Mouse (Mus musculus) kidney, postnatal 10 days (tissue): ENCODE measurements at regions not wholly inside any gene's neighbourhood (a gene's known extent, or its start where the extent isn't known, plus 50 kb on each side); places are given as distances from the start of the nearest gene placed in this dataset.

Experiments used
- DNase-seq: peaks from one replicate; pipeline ENCODE4 v3.0.0; 2021; ENCODE audit warnings: mixed read lengths

DNA sequence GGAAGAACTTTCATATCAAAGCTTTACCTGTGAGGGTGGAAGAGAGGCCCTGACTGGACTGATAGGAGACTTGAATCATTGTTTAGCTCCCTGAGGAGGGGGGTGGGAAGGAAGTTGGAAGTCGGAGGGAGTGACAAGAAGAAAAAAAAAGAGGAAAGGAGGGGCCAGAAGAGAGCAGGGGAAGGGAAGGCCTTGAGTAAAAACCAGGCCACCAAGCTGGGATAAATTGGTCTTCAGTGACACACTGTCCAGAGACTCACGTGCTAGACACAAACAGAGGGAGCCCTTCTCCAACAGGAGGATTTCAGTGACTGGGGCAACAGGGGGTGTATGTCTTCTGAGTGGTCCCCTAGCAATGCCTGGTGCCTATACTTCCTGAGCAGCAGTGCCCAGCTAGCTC is 172.9 kb downstream of the Dact1 start:
- no peak for DNase-seq

DNA sequence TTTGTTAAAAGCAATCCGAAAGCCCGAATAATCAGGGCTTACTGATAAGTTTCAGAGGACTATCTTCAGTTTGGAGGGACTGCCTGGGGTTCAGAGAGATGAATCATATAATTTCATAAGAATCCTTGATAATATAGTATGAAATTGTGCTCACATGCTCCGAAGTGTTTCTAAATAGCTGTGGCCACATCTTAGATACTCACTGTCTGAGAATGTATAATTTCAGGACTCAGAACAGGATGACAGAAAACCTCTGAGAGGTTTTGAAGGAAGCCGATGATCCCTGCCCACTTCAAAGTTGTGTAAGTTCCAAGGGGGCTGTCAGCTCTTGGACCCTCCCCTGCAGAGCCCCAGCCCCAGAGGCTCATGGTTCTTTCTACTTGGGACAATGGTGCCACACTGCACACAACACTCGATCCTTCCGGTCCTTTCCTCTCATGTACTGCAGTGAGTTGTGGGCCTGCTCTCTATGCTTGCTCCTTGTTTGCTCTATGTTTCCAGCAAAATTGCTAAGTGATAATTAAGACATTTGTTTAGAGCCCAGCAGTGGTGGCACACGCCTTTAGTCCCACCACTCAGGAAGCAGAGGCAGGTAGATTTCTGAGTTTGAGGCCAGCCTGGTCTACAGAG is 174.0 kb downstream of the Dact1 start:
- DNase-seq, result no peak

DNA sequence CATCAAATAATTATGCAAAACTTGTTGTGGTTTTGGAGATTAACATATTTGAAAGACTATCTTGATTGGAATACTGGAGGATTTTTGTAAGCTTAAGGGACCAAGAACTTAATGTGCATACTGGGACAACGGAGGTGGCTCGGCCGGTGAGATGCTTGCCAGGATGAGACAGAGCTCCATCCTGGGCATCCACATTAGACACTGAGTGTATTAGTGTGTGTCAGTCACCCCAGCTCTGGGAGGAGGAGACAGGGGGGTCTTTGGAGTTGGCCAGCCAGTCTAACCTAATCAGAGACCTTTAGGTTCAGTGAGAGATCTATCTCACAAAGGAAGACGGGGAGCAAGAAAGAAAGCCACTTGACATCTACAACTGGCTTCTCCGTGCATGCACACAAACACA is 174.6 kb downstream of the Dact1 start:
- DNase-seq, result no peak

DNA sequence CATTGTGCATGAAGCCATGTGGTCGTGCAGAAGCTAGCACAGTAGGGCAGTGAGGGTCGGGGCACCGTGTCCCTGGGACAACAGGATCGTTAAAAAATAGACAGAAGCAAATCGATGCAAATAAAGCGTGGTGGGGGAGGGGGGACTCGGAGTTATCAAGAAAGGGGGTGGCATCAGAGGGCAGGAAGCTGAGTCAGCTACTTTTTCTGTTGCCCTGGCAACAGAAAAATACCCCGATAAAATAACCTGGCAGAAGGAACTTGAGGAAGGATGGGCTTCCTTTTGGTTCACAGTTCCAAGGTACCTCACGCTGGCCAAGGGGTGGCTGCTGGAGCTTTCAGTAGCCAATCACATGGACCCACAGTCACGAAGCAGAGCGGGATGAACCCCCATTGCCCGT is 176.4 kb downstream of the Dact1 start:
- no peak for DNase-seq

DNA sequence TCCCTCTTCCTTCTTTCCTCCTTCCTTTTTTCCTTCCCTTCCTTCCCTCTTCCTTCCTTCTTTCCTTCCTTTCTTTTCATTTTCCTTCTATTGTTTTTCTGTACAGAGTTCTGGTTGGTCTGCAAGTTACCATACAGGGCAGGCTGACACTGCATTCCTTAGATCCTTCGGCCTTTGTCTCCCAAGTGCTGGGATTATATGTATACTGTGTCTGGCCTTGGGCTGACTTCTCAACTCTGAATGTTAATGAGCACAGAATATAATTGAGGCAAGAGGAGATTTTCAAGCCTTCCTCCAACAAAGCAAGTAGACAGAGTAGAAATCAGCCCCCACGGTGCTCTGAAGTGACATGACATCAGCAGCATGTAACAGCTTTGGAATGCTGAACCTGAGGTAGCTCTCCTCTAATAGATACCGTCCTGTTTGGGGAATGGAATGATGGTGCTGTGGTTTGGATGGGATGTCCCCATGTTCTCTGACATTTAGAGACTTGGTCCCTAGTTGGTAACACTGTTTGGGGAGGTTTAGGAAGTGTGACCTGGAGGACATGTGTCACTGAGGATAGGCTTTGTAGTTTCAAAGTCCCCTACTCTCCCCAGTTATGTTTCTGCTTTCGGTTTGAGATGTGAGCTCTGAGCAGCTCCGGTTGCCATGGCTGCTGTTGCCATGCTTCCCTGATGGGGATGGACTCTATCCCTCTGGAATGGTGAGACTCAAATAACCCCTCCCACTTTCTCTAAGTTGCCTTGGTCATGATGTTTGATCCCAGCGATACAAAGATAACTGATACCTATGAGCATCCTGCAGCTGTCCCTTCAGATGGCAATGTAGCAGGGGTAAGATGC is 178.1 kb downstream of the Dact1 start:
- no peak for DNase-seq

DNA sequence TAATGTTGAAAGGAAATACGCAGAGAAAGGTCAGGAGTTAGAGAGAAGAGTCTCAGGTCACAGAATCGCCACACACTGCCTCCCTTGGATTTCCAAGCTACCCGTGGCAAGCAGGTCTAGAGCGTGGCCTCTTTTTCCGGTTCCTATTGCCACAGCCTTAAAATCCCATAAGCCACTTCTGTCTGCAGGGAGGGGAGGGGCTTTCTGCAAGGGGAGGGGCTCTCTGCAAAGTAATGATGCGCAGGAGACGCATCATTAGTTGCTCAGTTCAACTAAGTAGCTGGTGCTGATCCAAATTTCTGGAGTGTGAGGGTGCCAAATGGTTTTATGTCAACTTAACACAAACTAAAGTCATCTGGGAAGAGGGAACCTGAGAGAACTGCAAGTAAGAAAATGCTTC is 179.6 kb downstream of the Dact1 start:
- no peak for DNase-seq

DNA sequence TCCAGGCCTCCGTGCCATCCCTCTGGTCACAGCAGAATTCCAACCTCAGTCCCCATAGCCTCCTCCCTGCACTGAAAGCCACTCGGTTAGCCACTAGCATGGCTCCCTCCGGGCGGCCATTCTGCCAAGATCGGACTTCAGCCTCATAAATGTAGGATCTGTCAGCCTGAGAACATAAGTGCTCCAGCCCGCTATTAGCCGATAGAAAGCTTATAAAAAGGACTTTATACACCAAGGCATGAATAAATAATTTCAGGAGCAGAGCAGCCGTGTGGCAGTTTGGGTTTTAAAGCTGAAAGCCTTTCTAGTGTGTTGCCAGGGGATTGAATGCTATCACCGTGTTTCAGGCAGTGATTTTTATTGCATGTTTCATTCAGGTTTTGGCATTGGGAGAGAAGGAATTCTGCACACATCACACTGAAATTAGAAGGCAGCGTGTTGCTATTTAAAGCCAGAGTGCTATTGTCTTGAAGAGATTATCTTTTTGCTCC is 185.2 kb downstream of the Dact1 start:
- DNase-seq, result peak; percentile 19

DNA sequence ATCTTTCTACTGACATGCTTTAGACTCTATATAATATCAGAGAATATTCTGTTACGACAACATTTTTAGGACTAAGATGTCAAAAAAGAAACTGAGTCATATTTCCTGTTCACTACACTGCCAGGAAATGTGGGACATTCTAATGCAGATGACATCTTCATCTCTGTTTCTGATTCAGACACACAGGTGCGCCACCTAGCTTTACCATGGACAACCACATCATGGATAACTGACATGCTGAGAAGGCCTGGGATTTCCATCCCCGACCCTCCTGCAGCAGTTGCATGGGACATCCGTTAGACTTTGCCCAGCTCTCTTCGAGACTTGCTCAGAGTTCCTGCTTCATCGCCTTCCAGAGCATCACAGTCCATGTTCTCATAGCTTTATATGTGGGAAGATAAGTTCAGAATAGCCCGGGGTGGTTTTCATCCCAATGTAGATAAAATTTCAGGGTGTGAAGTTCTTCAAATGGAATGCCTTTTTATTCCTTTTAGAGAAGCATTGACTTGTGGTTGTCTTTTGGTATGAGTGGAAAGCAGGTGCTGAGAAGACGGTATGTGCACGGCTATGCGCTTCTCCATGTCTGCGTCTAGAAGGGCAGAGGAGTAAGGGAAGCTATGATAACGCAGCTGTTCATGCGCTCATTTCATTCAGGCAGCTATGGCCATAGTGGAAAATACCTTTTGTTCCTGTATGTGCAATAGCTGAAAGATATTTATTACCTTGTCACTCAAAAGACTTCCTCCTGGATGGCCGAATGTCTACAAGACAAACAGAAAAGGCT is 188.8 kb downstream of the Dact1 start:
- peak; percentile 33 for DNase-seq

DNA sequence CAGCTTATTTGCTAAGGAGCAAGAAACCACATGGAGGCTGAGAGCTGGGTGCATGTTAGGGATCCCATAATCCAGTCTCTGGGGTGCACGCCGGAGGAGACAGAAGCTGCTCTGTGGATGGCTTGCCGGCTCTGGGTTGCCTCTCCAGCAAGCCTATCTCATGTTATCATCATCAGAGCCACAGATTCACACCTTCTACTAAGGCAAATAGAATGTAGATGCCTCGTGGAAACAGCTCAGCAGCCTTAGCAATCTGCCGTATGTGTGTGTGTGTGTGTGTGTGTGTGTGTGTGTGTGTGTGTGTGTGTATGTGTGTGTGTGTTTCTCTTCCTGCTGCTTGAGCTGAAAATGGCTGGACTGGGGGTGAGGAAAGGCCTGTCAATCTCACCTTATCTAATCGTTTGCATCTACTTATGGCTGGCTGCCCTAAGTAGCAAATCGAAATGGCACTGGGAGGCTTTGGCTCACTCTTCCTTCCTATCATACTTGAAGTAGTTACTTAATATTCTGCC is 191.7 kb downstream of the Dact1 start:
- DNase-seq, result no peak

DNA sequence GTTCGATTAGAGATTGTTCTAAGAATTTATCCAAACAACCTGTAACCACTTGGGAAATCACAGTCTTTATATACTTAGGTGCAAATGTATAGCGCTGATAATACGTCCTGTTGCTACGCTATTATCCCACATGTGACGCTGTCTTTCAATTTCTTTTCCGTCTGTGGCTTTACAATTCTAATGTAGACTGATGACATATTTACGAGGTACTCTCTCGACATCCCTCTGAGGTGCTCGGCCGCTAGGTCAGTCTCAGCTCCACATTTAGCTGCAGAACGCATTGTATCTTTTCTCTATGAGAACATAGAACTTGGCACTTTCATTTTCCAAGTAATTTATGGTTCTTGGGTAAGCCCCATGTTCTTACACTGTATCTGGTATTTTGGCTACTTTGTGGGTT is 193.6 kb downstream of the Dact1 start:
- no peak for DNase-seq

DNA sequence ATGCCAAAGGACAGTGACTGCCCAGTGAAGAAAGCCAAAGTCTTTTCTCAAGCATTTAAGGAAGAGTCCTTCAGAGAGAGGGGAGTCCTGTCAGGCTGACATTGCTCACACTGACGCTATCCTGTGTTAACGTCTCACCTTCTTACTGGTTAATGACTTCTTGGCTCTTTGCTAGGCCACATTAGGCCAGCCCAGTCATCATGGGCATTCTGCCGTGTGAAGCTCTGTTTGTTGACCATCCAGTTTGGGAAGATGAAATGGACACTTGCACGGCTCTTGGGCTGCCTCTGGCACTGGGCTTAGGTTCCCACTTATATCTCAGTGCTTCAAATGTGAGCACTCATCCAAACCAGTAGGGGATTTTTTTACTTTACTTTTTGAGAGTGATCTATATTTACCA is 196.5 kb downstream of the Dact1 start:
- DNase-seq, result no peak

DNA sequence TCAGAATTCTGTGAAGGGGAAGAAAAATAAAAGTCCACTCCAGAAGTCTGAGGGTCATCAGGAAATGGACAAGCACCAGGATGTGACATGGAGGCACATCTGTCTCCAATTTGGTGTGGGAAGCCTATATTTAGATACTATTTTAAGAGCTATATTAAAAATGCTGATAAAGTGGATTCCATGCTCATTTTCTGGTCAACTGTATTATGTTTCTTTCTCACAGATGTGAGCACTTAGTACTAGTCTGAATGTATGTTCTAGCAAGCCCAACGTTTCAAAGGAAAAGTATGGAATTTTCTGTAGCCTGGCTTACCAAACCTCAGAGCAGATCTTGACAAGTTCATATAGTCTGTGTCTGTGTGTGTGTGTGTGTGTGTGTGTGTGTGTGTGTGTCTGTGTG is 197.0 kb downstream of the Dact1 start:
- DNase-seq, result no peak

DNA sequence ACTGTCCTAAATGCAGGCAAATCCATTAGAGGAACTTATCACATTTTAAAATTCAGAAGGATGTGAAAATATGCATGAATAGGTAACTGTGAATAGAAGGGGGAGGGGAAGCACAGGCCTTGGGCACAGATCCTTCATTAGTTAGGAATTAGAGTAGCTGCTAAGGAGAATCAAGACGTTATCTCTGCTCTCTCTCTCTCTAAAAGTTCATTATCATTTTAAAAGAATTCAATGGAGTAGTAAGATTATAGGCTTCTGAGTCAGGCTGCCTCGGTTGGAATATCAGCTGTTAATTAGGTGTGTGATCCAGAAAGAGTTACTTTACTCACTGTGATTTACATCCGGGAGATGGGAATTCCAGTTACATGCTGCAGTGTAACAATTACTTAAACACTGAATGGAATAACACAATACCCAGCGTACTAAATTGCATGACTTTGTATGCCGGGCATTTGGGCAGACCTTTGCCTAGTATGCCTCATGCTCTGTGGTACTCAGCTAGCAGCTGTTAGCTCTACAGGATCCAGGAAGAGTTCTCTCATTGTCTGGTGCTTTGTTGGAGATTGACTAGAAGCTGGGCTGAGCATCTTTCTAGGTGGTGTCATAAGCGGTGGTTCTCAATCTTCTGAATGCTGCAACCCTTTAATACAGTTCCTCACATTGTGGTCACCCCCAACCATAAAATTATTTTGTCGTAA is 203.4 kb downstream of the Dact1 start:
- no peak for DNase-seq

DNA sequence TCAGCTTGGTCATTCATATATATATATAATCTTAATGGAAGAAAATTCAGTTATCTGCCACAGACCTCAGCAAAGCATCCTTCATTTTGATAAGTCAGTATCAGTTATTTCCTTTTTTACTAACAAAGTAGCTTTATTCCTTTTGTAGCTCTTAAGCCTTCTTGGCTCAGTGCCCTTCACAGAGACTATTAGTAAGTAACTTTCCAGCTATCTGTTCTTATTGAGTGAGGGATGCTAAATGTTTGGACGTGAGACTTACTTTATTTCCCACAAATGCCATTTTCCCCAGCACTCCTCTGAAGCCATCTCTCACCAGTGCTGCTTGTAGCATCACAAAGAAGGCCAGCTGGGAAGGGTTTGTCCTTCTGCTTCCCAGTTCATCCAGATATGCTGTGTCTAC is 209.8 kb downstream of the Dact1 start:
- no peak for DNase-seq

DNA sequence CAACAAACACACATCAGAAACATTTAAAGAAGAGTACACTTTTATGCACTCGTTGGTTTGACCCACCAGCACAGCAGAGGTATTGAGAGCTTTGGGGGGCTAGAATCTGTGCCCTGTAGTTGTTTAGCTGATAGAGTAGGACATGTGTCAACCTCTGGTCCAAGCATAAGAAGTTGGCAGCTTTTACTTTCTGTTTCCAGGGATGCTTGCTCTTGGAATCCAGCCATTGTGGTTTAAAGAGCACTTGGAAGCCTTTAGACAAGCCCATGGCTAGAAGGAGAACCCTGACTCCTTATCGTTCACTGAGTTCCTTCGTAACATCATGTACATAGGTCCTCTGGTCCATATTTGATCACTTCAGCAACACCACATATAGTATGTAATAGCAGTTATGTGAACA is 212.3 kb downstream of the Dact1 start:
- DNase-seq, result no peak

DNA sequence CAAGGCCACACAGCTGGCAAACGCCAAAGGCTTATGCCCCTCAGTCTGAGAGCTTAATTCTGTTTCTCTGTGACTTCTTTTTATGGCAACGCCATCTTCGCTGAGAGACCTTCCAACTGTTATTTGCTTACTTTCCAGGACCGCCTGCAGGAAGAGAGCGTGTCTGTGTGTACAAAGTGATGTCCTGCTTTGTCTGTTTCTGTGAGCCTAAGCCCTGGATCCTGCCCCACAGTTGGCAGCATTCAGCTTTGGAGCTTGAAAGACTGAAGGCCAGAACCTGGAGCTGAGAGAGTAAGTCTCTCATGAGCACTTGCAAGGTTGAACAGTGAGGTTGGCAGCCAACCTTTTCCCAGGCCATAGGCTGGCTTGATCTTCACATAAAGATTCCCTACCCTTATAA is 212.8 kb downstream of the Dact1 start:
- no peak for DNase-seq

DNA sequence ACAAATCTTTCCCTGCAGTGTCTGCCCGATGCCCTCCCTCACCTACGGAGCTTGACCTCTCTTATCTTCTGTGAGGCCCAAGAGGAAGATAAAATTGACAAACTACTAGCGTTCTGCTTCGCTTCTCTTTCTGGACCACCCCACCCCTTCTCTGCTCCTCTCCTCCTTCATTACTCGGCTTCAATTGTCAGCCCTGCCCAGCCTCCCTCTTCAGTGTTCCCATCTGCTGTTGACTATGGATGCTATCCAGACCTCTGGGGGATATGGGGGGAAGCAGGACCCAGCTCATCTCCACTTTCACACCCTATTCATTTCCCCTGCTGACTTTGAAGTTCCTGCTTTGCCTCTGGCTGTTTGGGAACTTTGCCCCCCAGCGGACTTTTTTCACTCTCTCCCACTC is 214.5 kb downstream of the Dact1 start:
- DNase-seq, result peak; percentile 48

DNA sequence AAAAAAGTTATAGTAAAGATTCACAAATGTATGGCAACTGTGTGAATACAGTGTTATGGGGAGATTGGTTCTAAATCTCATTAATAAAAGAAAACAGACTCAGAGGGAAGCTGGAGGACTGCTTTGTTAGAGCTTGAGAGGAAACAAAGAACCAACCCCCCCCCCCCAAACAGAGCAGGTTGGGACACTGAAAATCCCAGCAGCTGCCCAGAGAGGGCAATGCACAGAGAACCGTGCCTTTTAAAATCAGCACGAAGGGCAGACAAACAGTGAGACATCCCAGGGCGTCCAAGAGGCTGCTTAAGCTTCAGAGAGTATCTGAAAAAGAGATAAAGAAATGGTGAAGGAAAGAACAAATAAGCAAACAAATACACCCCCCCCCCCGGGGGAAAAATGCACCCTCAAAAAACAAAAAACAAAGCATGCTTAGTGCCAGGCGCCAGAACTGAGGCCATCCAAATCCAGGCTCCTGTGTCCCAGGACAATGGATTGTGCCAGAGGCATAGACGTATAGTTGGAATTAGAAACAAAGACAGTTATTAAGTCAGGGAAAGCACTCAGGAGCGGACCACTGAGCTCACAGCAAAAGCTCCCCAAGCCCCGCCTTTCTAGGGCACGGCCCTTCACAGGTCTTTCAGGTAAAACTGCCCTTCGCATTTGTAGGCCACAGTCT is 215.7 kb downstream of the Dact1 start:
- no peak for DNase-seq

DNA sequence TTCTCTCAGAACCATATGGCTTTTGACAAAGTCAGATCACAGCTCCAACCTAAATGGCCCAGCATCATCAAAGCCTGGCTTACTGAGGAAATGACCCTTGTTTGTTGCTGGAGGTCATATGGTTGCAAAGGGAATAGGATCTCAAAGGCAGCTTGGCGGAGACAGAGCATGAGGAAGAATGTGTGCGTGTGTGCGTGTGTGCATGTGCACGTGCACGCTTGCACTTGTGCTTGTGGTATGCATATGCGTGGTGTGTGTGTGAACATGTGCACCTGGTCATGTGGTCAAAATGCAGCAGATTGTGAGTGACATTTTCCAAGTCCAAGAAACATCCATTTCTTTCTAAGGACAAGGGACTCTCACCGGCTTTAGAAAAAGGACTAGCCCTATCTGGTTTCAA is 216.9 kb downstream of the Dact1 start:
- DNase-seq, result no peak

DNA sequence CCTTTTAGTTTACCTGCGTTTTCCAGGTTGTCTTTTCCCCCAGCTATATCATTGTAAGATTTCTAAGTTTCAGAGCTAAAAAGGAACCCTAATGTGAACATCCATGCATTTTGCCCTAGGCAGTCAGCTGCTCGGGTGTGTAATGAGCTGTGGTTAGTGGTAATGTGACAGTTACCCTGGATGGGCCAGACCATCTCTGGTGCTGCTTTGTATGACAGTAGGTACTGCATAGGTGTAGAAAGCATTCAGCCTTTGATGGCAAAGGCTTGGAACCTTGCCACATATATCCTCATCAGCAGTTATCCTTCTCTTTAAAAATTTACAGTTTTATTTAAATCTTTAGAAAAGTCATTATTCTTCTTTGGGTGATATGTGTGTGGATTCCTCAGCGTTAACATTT is 222.5 kb downstream of the Dact1 start:
- DNase-seq, result no peak

DNA sequence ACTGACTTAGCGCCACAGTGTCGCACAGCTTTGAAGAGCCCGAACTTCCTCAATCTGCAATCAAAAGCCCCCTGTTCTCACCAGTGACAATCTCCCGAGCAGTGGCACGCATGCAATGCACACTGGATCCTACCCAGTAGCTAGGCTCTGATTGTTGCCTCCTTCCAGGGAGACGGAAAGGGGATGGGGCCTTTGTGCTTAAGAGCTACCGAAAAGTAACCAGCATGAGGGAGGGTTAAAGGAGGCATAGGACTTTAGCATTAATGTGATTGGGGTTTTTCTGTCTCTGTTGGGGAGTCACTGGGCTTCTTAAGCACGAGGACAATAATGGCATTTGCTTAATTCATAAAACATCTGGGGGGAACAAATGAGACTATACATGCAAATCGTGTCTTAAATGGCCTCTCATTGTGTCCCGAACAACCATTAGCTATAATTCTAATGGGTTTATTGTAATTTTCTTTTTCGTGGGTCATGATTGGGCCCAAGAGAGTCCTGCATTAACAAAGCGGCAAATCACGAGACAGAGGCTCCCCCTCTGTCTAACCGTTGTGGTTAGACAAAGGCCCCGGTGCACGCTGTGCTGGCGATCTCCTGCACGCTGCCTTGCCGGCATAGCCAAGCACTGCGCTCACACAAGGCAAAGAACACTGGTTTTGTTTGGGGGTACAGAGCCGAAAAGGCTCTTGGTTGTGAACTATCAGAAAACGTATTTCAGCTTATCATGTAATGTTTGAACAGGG is 223.2 kb downstream of the Dact1 start:
- no peak for DNase-seq

DNA sequence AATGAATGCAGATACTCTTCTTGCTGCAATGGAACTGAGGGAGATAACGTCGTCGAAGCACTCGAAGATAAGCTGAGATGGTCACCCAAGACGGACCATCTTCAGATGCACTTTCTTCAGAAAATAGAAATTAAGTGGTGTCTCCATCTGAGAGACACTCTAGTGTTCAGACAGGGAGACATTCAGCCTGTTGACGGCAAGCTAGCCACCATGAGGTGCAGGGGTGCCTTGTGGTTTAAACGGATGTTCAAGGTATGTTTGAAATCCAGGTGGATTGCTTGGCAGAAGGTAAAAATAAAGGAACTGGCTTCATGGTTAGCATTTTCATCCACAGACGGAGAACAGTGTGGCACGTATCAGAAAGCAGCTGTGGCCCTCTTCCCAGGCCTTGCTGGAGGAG is 224.0 kb downstream of the Dact1 start:
- DNase-seq, result no peak
